Mouse (Mus musculus): Measurements from ENCODE around the gene Enox1. TPM values are rescaled to one million over a fixed set of nuclear protein-coding genes. Genes with fewer than 3 reads are reported as not detected.
A peak's percentile ranks its signal among the peaks of the same experiment; 100 is the strongest.

The Enox1 gene
- polyA plus RNA-seq, 1 experiment from 2014 or later: 1.9 TPM

DNA sequence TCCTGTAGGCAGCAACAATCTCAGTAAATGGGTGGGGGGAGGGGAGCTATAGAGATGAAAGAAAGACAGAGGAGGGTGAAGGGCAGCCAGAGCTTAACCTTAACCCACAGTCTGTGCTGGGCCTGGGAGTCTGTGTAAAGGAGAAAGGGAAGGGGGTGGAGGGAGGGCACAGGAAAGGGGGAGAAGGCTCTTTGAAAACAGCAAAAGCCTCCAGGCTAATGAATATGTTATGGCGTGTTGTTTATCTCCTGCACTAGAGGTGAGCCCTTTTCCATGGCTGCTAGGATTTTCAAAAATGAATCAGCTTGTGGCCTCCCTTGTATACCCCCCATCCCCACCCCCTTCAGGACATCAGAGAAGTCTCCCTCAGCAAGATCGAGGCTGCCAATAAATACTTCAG, 225.0 kb downstream of the Enox1 start:
- Histone ChIP-seq H3K9me3 (replicated peaks; ENCODE audit: control insufficient read depth, low read length) (no peaks in the 10 kb centered on the region), H3K9ac (ENCODE audit: low read length) (no peak overlapping the region), H3K27me3 (ENCODE audit: control insufficient read depth, insufficient read depth, low read length) (no peaks in the 10 kb centered on the region), H3K4me1 (ENCODE audit: control insufficient read depth, insufficient read depth, low read length) (no peaks in the 10 kb centered on the region), H3K36me3 (ENCODE audit: control insufficient read depth, insufficient read depth) (no peaks in the 10 kb centered on the region), H3K4me3 (ENCODE audit: low read length) (no peak overlapping the region), H3K4me2 (ENCODE audit: low read depth, low read length) (no peak overlapping the region), H3K27ac (ENCODE audit: low read length) (no peak overlapping the region)
- no peak for ATAC-seq (replicated peaks; ENCODE audit: extremely low read depth, insufficient read depth, low FRiP score)
- WGBS: 47% methylated on average over 2 of the region's 2 CpGs

DNA sequence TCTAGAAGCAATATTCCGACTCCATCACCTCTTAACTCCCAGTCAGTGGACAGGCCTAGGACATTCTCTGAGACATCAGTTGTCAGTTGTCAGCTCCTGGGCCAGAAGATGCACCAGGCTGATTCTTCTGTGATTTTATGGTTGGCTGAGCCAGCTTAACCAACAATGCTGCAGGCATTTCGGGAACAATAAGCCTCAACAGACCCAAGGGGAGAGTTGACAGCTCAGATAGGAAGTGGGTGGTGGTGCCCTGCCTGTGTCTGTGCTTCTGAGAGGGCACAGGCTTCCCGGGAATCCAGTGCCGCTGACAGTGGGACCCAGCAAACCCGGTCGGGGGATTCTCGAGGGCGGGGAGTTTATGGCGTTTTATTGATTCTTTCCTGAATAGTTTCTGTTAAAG, 229.1 kb downstream of the Enox1 start:
- H3K27me3 ChIP-seq (ENCODE audit: control insufficient read depth, insufficient read depth, low read length): no peaks in the 10 kb centered on the region
- H3K4me2 ChIP-seq (ENCODE audit: low read depth, low read length): no peak overlapping the region
- H3K9me3 ChIP-seq (replicated peaks; ENCODE audit: control insufficient read depth, low read length): no peaks in the 10 kb centered on the region
- no peak overlapping the region for H3K27ac ChIP-seq (ENCODE audit: low read length)
- H3K9ac ChIP-seq (ENCODE audit: low read length): no peak overlapping the region
- H3K4me1 ChIP-seq (ENCODE audit: control insufficient read depth, insufficient read depth, low read length): no peaks in the 10 kb centered on the region
- 60% methylated on average over 9 of the region's 9 CpGs for WGBS
- no peak for ATAC-seq (replicated peaks; ENCODE audit: extremely low read depth, insufficient read depth, low FRiP score)
- H3K36me3 ChIP-seq (ENCODE audit: control insufficient read depth, insufficient read depth): no peaks in the 10 kb centered on the region
- H3K4me3 ChIP-seq (ENCODE audit: low read length): no peak overlapping the region

GRCm38 (mm10) chr14:77387877-77388276, 231.3 kb downstream of the Enox1 start:
- H3K9ac ChIP-seq (ENCODE audit: low read length): no peak overlapping the region
- no peaks in the 10 kb centered on the region for H3K4me1 ChIP-seq (ENCODE audit: control insufficient read depth, insufficient read depth, low read length)
- 95% methylated on average over 2 of the region's 2 CpGs for WGBS
- no peaks in the 10 kb centered on the region for H3K27me3 ChIP-seq (ENCODE audit: control insufficient read depth, insufficient read depth, low read length)
- no peaks in the 10 kb centered on the region for H3K9me3 ChIP-seq (replicated peaks; ENCODE audit: control insufficient read depth, low read length)
- no peak overlapping the region for H3K4me2 ChIP-seq (ENCODE audit: low read depth, low read length)
- ATAC-seq (replicated peaks; ENCODE audit: extremely low read depth, insufficient read depth, low FRiP score): no peak
- H3K4me3 ChIP-seq (ENCODE audit: low read length): no peak overlapping the region
- H3K27ac ChIP-seq (ENCODE audit: low read length): no peak overlapping the region
- no peaks in the 10 kb centered on the region for H3K36me3 ChIP-seq (ENCODE audit: control insufficient read depth, insufficient read depth)

DNA sequence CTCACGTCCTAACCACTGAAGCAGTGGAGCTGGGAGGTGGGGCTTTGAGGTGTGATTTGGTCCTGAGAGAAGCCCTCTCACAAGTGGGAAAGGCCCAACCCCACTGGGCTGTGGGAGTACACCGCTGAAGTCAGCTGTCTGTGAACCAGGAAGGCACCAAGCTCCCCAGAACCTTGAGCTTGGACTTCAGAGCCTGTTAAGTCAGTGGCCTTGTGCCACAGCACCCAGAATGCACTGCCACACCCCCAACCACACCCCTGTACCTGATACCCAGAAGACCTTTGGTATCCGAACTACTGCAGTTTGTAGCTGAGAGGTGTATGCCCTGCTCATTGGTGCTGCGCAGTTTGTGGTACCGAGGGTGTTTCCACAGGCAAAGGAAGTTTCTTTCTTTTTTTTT, 232.7 kb downstream of the Enox1 start:
- no peak overlapping the region for H3K9ac ChIP-seq (ENCODE audit: low read length)
- no peaks in the 10 kb centered on the region for H3K36me3 ChIP-seq (ENCODE audit: control insufficient read depth, insufficient read depth)
- H3K9me3 ChIP-seq (replicated peaks; ENCODE audit: control insufficient read depth, low read length): no peaks in the 10 kb centered on the region
- ATAC-seq (replicated peaks; ENCODE audit: extremely low read depth, insufficient read depth, low FRiP score): no peak
- no peaks in the 10 kb centered on the region for H3K27me3 ChIP-seq (ENCODE audit: control insufficient read depth, insufficient read depth, low read length)
- 79% methylated on average over 5 of the region's 5 CpGs for WGBS
- H3K4me3 ChIP-seq (ENCODE audit: low read length): no peak overlapping the region
- no peaks in the 10 kb centered on the region for H3K4me1 ChIP-seq (ENCODE audit: control insufficient read depth, insufficient read depth, low read length)
- no peak overlapping the region for H3K27ac ChIP-seq (ENCODE audit: low read length)
- H3K4me2 ChIP-seq (ENCODE audit: low read depth, low read length): no peak overlapping the region

DNA sequence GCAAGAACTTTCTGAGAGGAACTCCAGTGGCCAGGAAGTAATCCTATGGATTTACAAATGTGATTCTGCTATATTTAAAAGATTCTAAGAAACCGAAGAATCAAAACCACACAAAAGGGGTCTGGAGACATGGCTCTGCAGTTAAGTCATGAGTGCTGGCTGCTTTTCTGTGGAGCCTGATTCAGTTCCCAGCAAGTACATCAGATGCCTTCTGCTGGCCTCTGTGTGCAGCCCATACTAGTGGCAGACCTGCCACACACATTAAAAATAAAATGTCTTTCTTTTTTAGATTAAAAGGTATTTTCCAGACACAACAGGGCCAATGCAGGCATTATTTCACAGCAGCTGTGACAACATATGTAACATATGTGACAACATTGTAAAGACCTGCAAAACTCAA, 235.9 kb downstream of the Enox1 start:
- H3K9me3 ChIP-seq (replicated peaks; ENCODE audit: control insufficient read depth, low read length): no peaks in the 10 kb centered on the region
- H3K36me3 ChIP-seq (ENCODE audit: control insufficient read depth, insufficient read depth): no peaks in the 10 kb centered on the region
- no peak overlapping the region for H3K4me3 ChIP-seq (ENCODE audit: low read length)
- no peaks in the 10 kb centered on the region for H3K27me3 ChIP-seq (ENCODE audit: control insufficient read depth, insufficient read depth, low read length)
- 76% methylated on average over 1 of the region's 1 CpGs for WGBS
- no peak for ATAC-seq (replicated peaks; ENCODE audit: extremely low read depth, insufficient read depth, low FRiP score)
- H3K27ac ChIP-seq (ENCODE audit: low read length): no peak overlapping the region
- no peaks in the 10 kb centered on the region for H3K4me1 ChIP-seq (ENCODE audit: control insufficient read depth, insufficient read depth, low read length)
- no peak overlapping the region for H3K4me2 ChIP-seq (ENCODE audit: low read depth, low read length)
- no peak overlapping the region for H3K9ac ChIP-seq (ENCODE audit: low read length)

- Histone ChIP-seq H3K4me2 (ENCODE audit: low read depth, low read length) (no peak overlapping the region), H3K27ac (ENCODE audit: low read length) (no peak overlapping the region), H3K9me3 (replicated peaks; ENCODE audit: control insufficient read depth, low read length) (no peaks in the 10 kb centered on the region), H3K4me3 (ENCODE audit: low read length) (no peak overlapping the region), H3K27me3 (ENCODE audit: control insufficient read depth, insufficient read depth, low read length) (no peaks in the 10 kb centered on the region), H3K9ac (ENCODE audit: low read length) (no peak overlapping the region), H3K36me3 (ENCODE audit: control insufficient read depth, insufficient read depth) (no peaks in the 10 kb centered on the region), H3K4me1 (ENCODE audit: control insufficient read depth, insufficient read depth, low read length) (no peaks in the 10 kb centered on the region)
- ATAC-seq (replicated peaks; ENCODE audit: extremely low read depth, insufficient read depth, low FRiP score): no peak
- WGBS: 83% methylated on average over 5 of the region's 5 CpGs
Observed at GRCm38 (mm10) chr14:77406241-77407114, 249.9 kb downstream of the Enox1 start.

DNA sequence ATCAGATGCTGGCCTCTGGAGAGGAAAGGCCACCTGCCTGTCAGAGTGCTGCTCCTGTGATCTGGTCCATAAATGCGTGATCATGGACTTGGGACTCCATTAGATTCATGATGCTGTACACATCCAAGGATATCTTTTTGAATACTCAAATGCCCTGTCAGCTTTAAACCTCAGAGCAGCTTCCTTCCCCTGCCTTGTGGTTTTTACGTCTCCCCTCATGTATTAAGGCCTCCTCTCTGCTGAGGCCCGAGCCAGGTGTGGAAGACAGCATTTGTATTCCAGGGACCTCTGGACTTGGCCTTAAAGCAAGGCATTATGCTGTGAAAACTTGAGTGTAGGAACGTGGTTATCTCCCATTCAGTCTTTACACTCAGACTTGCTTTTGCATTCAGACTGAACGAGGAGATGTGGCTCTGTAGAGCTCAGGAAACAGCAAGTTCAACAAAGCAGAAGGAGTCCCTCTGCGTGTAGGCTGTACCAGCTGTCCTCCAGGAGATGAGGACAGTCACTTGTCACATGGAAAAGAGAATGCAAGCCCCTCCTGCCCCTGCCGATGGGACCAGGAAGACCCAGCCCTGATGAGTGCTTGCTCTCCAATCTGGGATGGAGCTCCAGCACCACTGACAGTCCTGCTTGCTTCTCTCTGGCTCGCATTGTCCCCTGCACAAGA, 252.8 kb downstream of the Enox1 start:
- H3K9me3 ChIP-seq (replicated peaks; ENCODE audit: control insufficient read depth, low read length): no peaks in the 10 kb centered on the region
- no peak overlapping the region for H3K4me2 ChIP-seq (ENCODE audit: low read depth, low read length)
- H3K4me1 ChIP-seq (ENCODE audit: control insufficient read depth, insufficient read depth, low read length): no peaks in the 10 kb centered on the region
- no peak for ATAC-seq (replicated peaks; ENCODE audit: extremely low read depth, insufficient read depth, low FRiP score)
- H3K9ac ChIP-seq (ENCODE audit: low read length): no peak overlapping the region
- H3K27ac ChIP-seq (ENCODE audit: low read length): no peak overlapping the region
- H3K27me3 ChIP-seq (ENCODE audit: control insufficient read depth, insufficient read depth, low read length): no peaks in the 10 kb centered on the region
- no peak overlapping the region for H3K4me3 ChIP-seq (ENCODE audit: low read length)
- WGBS: 77% methylated on average over 8 of the region's 8 CpGs
- H3K36me3 ChIP-seq (ENCODE audit: control insufficient read depth, insufficient read depth): no peaks in the 10 kb centered on the region

GRCm38 (mm10) chr14:77410354-77410753, 253.8 kb downstream of the Enox1 start:
- no peak for ATAC-seq (replicated peaks; ENCODE audit: extremely low read depth, insufficient read depth, low FRiP score)
- Histone ChIP-seq H3K9me3 (replicated peaks; ENCODE audit: control insufficient read depth, low read length) (no peaks in the 10 kb centered on the region), H3K4me2 (ENCODE audit: low read depth, low read length) (no peak overlapping the region), H3K9ac (ENCODE audit: low read length) (no peak overlapping the region), H3K36me3 (ENCODE audit: control insufficient read depth, insufficient read depth) (no peaks in the 10 kb centered on the region), H3K4me3 (ENCODE audit: low read length) (no peak overlapping the region), H3K27ac (ENCODE audit: low read length) (no peak overlapping the region), H3K27me3 (ENCODE audit: control insufficient read depth, insufficient read depth, low read length) (no peaks in the 10 kb centered on the region), H3K4me1 (ENCODE audit: control insufficient read depth, insufficient read depth, low read length) (no peaks in the 10 kb centered on the region)
- 92% methylated on average over 9 of the region's 9 CpGs for WGBS

GRCm38 (mm10) chr14:77413106-77413505, 256.5 kb downstream of the Enox1 start:
- H3K36me3 ChIP-seq (ENCODE audit: control insufficient read depth, insufficient read depth): no peaks in the 10 kb centered on the region

More at GRCm38 (mm10) chr14:77413106-77413505, 256.5 kb downstream of the Enox1 start:
- Histone ChIP-seq H3K9ac (ENCODE audit: low read length) (no peak overlapping the region), H3K9me3 (replicated peaks; ENCODE audit: control insufficient read depth, low read length) (no peaks in the 10 kb centered on the region), H3K4me1 (ENCODE audit: control insufficient read depth, insufficient read depth, low read length) (no peaks in the 10 kb centered on the region), H3K27me3 (ENCODE audit: control insufficient read depth, insufficient read depth, low read length) (no peaks in the 10 kb centered on the region), H3K27ac (ENCODE audit: low read length) (no peak overlapping the region), H3K4me3 (ENCODE audit: low read length) (no peak overlapping the region), H3K4me2 (ENCODE audit: low read depth, low read length) (no peak overlapping the region)
- 68% methylated on average over 5 of the region's 5 CpGs for WGBS
- 0 out of 2 replicates have a peak, but pooled peaks have one; percentile 32 for ATAC-seq (replicated peaks; ENCODE audit: extremely low read depth, insufficient read depth, low FRiP score)
